11 mouse cellular contexts compared by ENCODE assay signal in genomic region chr9:21435777-21436635, GRCm38 (mm10). TPM values are rescaled to one million over a fixed set of nuclear protein-coding genes. Genes with fewer than 3 reads are reported as not detected.
DNase-seq lines count a peak whose midpoint lies in the region; ATAC-seq and TF ChIP-seq lines count a peak whose summit lies in the region.
"Had no signal": no experiment of that assay in that cellular context is flagged by ENCODE, and none has a peak within 500 bp of the region (broad histone marks: within the 10 kb centered on the region; RNA-seq: fewer than 3 reads in every experiment).

No protein-coding gene starts in this region.

- intact Hi-C loops in gastrocnemius, adult 2 months (cut with DNase I) = no loop called here
- intact Hi-C loops in left cerebral cortex, postnatal 14 days (cut with DNase I) = no loop called here

- WGBS in liver, embryonic 11.5 days = 60% methylated on average over 7 of the region's 7 CpGs
- 41% methylated on average over 7 of the region's 7 CpGs for WGBS in small intestine, adult 2 months
- 93% methylated on average over 7 of the region's 7 CpGs for WGBS in forebrain, embryonic 13.5 days

- DNase-seq in gastrocnemius, adult 2 months = no peak
- DNase-seq in gastrocnemius, postnatal 25 days = no peak
- peak; percentile 76 to 80 for DNase-seq in CD8-positive naive resting alpha-beta T cell, adult 2 months (ENCODE audit: low read depth in 2 of 2, low spot score in 2 of 2)
- no peak for DNase-seq in liver, embryonic 11.5 days (ENCODE audit: low spot score)
- no peak for DNase-seq in frontal cortex, postnatal 25 days (ENCODE audit: low spot score in 2 of 2)
- no peak for DNase-seq in left cerebral cortex, postnatal 14 days (ENCODE audit: low spot score in 2 of 2)

- peaks cover 39% of the 10 kb centered on the region for H3K4me1 ChIP-seq in liver, embryonic 11.5 days (replicated peaks; ENCODE audit: control insufficient read depth, insufficient read depth, low read length)
- peaks cover 23% of the 10 kb centered on the region for H3K4me1 ChIP-seq in small intestine, adult 2 months (ENCODE audit: control insufficient read depth, insufficient read depth, insufficient read length, low read length)
- H3K4me1 ChIP-seq in forebrain, embryonic 13.5 days = peaks cover 27% of the 10 kb centered on the region

- TF ChIP-seq CTCF in gastrocnemius, adult 2 months (IDR thresholded peaks at IDR 0.05) = no peak
- TF ChIP-seq CTCF in small intestine, adult 2 months (IDR thresholded peaks at IDR 0.05; ENCODE audit: extremely low read depth, insufficient read length, insufficient replicate concordance, low read depth, low read length) = no peak

- no peak for TF ChIP-seq POLR2A in small intestine, adult 2 months (IDR thresholded peaks at IDR 0.05; ENCODE audit: low read depth, low read length)

- no peak for ATAC-seq in liver, embryonic 11.5 days (replicated peaks; ENCODE audit: low FRiP score)
- no peak for ATAC-seq in forebrain, embryonic 13.5 days

- no peaks in the 10 kb centered on the region for H3K27me3 ChIP-seq in liver, embryonic 11.5 days (replicated peaks; ENCODE audit: control insufficient read depth, insufficient read depth, low read length)
- no peaks in the 10 kb centered on the region for H3K27me3 ChIP-seq in small intestine, adult 2 months (ENCODE audit: control insufficient read depth, insufficient read depth, low read length)
- H3K27me3 ChIP-seq in forebrain, embryonic 13.5 days = no peaks in the 10 kb centered on the region
- H3K27me3 ChIP-seq: lung, embryonic 15.5 days had no signal

- H3K36me3 ChIP-seq in liver, embryonic 11.5 days (ENCODE audit: control insufficient read depth, insufficient read depth, low read length) = no peaks in the 10 kb centered on the region
- H3K36me3 ChIP-seq in small intestine, adult 2 months (ENCODE audit: control insufficient read depth, insufficient read depth, low read length) = no peaks in the 10 kb centered on the region
- H3K36me3 ChIP-seq in forebrain, embryonic 13.5 days (ENCODE audit: poor library complexity, severe bottlenecking) = no peaks in the 10 kb centered on the region
- H3K36me3 ChIP-seq: lung, embryonic 15.5 days had no signal

- H3K9me3 ChIP-seq in liver, embryonic 11.5 days (ENCODE audit: control insufficient read depth, low read length) = no peaks in the 10 kb centered on the region
- no peaks in the 10 kb centered on the region for H3K9me3 ChIP-seq in forebrain, embryonic 13.5 days (replicated peaks)
- H3K9me3 ChIP-seq: G1E; hindbrain, embryonic 10.5 days; lung, embryonic 15.5 days had no signal

- peak overlapping the region; percentile 60 for H3K27ac ChIP-seq in gastrocnemius, adult 2 months
- no peak overlapping the region for H3K27ac ChIP-seq in liver, embryonic 11.5 days (ENCODE audit: low read depth, low read length)
- peak overlapping the region; percentile 8; the same call in 1 of the 2 replicates for H3K27ac ChIP-seq in small intestine, adult 2 months (ENCODE audit: insufficient read depth, low read depth, low read length)
- no peak overlapping the region for H3K27ac ChIP-seq in forebrain, embryonic 13.5 days
- H3K27ac ChIP-seq: hindbrain, embryonic 10.5 days; lung, embryonic 15.5 days had no signal

- H3K4me3 ChIP-seq in gastrocnemius, adult 2 months = no peak overlapping the region
- no peak overlapping the region for H3K4me3 ChIP-seq in liver, embryonic 11.5 days (ENCODE audit: low read depth, low read length)
- no peak overlapping the region for H3K4me3 ChIP-seq in small intestine, adult 2 months (ENCODE audit: low read depth, low read length)
- H3K4me3 ChIP-seq in forebrain, embryonic 13.5 days = no peak overlapping the region
- H3K4me3 ChIP-seq: hindbrain, embryonic 10.5 days; lung, embryonic 15.5 days had no signal

- H3K9ac ChIP-seq in liver, embryonic 11.5 days (ENCODE audit: low read depth, low read length) = no peak overlapping the region
- H3K9ac ChIP-seq in forebrain, embryonic 13.5 days = no peak overlapping the region
- H3K9ac ChIP-seq: lung, embryonic 15.5 days had no signal

- peak overlapping the region; percentile 16; the same call in 1 of the 2 replicates for H3K4me2 ChIP-seq in liver, embryonic 11.5 days
- no peak overlapping the region for H3K4me2 ChIP-seq in forebrain, embryonic 13.5 days
- H3K4me2 ChIP-seq: lung, embryonic 15.5 days had no signal

RNA-seq across cellular contexts. Expression of gene Dnm2, which starts 11.3 kb away (rescaled TPM):
- 10 to 100 TPM; 38.2 to 41.8 TPM for total RNA-seq in gastrocnemius, adult 2 months (2021)
- 10 to 100 TPM; 39.9 to 41.6 TPM for total RNA-seq in gastrocnemius, postnatal 25 days (2021)
- polyA plus RNA-seq in liver, embryonic 11.5 days (2014; fragmentation: Nextera tagmentation; extraction: Ambion mirVana) = 72.7 and 79.5 TPM in 2 replicates
- polyA plus RNA-seq in small intestine, adult 2 months (2012; rRNA removed) = 179 and 517 TPM in 2 replicates
- 71.8 and 72.4 TPM in 2 replicates for polyA plus RNA-seq in forebrain, embryonic 13.5 days (2015; fragmentation: Nextera tagmentation; extraction: Ambion mirVana)
- 10 to 100 TPM; 55.8 to 65.8 TPM for total RNA-seq in left cerebral cortex, postnatal 14 days (2021)

RNA-seq across cellular contexts. Expression of gene Qtrt1, which starts 24.4 kb away (rescaled TPM):
- 1 to 10 TPM; 7.0 to 8.4 TPM for total RNA-seq in gastrocnemius, adult 2 months (2021)
- total RNA-seq in gastrocnemius, postnatal 25 days (2021) = 1 to 10 TPM; 5.3 to 7.7 TPM
- polyA plus RNA-seq in liver, embryonic 11.5 days (2014; fragmentation: Nextera tagmentation; extraction: Ambion mirVana) = 59.2 and 60.2 TPM in 2 replicates
- 30.1 and 32.8 TPM in 2 replicates for polyA plus RNA-seq in small intestine, adult 2 months (2012; rRNA removed)
- 46.9 and 55.9 TPM in 2 replicates for polyA plus RNA-seq in forebrain, embryonic 13.5 days (2015; fragmentation: Nextera tagmentation; extraction: Ambion mirVana)
- total RNA-seq in left cerebral cortex, postnatal 14 days (2021) = 10 to 100 TPM; 24.3 to 26.2 TPM

Comparison
In these comparisons a context has a peak if more than half of its experiments do, and no peak if none do; other contexts are left out.
1. DNase-seq: peak in CD8-positive naive resting alpha-beta T cell, adult 2 months (2 of 2); none in gastrocnemius, adult 2 months (single experiment), gastrocnemius, postnatal 25 days (single experiment), liver, embryonic 11.5 days (single experiment), frontal cortex, postnatal 25 days (0 of 2) and left cerebral cortex, postnatal 14 days (0 of 2).
2. H3K27ac ChIP-seq: peak in gastrocnemius, adult 2 months (single experiment) and small intestine, adult 2 months (single experiment); none in liver, embryonic 11.5 days (single experiment) and forebrain, embryonic 13.5 days (single experiment).